Mouse (Mus musculus) spleen, adult 2 months (tissue): ENCODE measurements around the gene Swap70. TPM values are rescaled to one million over a fixed set of nuclear protein-coding genes. Genes with fewer than 3 reads are reported as not detected.

Source experiments
- DNase-seq, 2 experiments: peaks; one replicate each; pipeline versions ENCODE4 v3.0.0 to v3.0.0-alpha.2; 2012 to 2021; ENCODE audit warnings: low spot score in 2 of 2, low read depth in 1 of 2
- H3K27ac ChIP-seq: fragments of 200-500 bp; 2 replicates; pipeline ENCODE4 v1.5.1; 2012; ENCODE audit warnings: low read length, inconsistent platforms; ENCODE audit not compliant: insufficient read depth
- H3K27me3 ChIP-seq: fragments of 200-500 bp; 2 replicates; pipeline ENCODE4 v1.6.1; 2012; ENCODE audit warnings: mild to moderate bottlenecking, moderate library complexity, low read length, inconsistent platforms; ENCODE audit not compliant: control insufficient read depth, insufficient read depth
- H3K36me3 ChIP-seq: fragments of 200-500 bp; 2 replicates; pipeline ENCODE4 v1.6.1; 2012; ENCODE audit warnings: mild to moderate bottlenecking, low read length, inconsistent platforms; ENCODE audit not compliant: control insufficient read depth, insufficient read depth
- H3K4me1 ChIP-seq: fragments of 200-500 bp; 2 replicates; pipeline ENCODE4 v1.6.1; 2011; ENCODE audit warnings: inconsistent platforms; ENCODE audit not compliant: control insufficient read depth, insufficient read depth, insufficient read length
- H3K4me3 ChIP-seq: fragments of 200-500 bp; 2 replicates; pipeline ENCODE4 v1.5.1; 2011; ENCODE audit warnings: mild to moderate bottlenecking, inconsistent platforms; ENCODE audit not compliant: insufficient read depth, insufficient read length; ENCODE audit errors: extremely low read depth
- CTCF ChIP-seq: fragments of 200-500 bp; IDR thresholded peaks from 2 replicates; pipeline ENCODE4 v1.5.1; 2011; ENCODE audit warnings: mild to moderate bottlenecking, inconsistent platforms; ENCODE audit not compliant: insufficient read depth, insufficient read length, insufficient replicate concordance; ENCODE audit errors: extremely low read depth
- POLR2A ChIP-seq: fragments of 200-500 bp; IDR thresholded peaks from 2 replicates; pipeline ENCODE4 v1.6.1; 2011; ENCODE audit warnings: low read depth, low read length, inconsistent platforms
- WGBS: fragments of 180-500 bp; shearing (Covaris S2); methylation state at CpG from one replicate; pipeline ENCODE4 v1.1.7; 2018; 5-methylcytosine and 5-hydroxymethylcytosine counted together
- polyA plus RNA-seq: library from polyadenylated mRNA; depleted of rRNA; stranded (reverse); fragments of >200 nt; gene quantifications from 2 replicates; pipeline ENCODE4 v1.2.3, GENCODE M21; 2012

The Swap70 gene
- polyA plus RNA-seq, 1 experiment: 69.7 TPM

DNA sequence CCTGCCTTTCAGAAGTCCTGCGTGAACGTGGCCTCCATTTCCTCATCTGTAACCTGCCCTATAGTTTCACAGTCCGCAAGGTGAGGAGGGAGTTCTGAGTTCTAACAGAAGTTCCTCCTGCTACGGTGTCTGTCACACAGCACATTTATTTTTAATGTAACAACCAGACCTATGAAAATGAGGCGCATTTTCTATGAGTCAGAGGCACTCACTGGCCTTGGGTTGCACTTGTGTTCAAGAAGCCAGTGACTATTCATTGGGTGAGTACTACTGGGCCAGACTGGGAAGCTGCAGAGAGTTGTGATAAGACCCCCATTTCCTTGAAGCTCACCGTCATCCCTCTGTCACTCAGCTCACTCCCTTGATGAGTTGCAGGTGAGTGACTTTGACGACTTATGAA is 24.3 kb upstream of the Swap70 start:
- 68% methylated on average over 7 of the region's 7 CpGs for WGBS
- Histone ChIP-seq H3K36me3 (no peaks in the 10 kb centered on the region), H3K4me1 (peaks cover 3% of the 10 kb centered on the region), H3K27ac (no peak overlapping the region), H3K4me3 (no peak overlapping the region), H3K27me3 (no peaks in the 10 kb centered on the region)
- no peak for TF ChIP-seq POLR2A
- TF ChIP-seq CTCF: no peak
- DNase-seq: no peak

DNA sequence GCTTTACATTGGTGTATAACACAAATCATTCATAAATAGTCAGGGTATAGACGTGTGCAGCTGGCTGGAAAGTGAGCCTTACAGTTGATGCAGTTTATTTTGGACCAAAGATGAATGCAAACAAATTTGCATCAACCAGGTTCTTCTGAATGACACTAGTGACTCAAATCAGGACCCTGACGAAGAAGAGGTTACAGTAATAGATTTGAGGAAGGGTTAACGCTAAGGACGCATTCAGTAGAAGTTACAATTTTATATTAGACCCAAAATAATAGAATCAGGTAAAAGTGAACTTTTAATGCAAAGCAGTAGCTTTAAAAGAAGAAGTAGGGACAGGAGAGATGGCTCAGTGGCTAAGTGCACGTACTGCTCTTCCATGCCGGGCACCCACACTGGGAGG is 19.6 kb upstream of the Swap70 start:
- WGBS: 64% methylated on average over 6 of the region's 6 CpGs

DNA sequence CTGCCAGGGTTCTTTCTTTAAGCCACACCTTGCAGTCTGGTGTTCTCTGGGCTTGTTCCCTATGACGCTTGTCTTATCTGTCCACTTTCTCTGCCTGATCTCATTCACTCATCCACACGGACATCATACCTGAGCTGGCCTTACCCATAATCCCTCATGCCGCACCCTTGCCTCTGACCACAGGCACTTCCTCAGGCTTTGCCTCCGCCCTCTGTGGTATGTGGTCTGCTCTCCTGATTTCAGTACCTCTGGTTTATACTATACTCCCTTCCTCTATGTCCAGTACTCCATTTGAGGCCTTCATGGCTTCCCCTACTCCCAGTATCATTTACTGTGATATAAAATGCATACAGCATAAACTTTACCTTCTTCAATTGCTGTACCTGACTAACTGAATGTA is 17.3 kb upstream of the Swap70 start:
- TF ChIP-seq POLR2A: no peak
- TF ChIP-seq CTCF: no peak
- 35% methylated on average over 4 of the region's 4 CpGs for WGBS
- Histone ChIP-seq H3K27me3 (no peaks in the 10 kb centered on the region), H3K4me1 (peaks cover 19% of the 10 kb centered on the region), H3K4me3 (no peak overlapping the region), H3K36me3 (no peaks in the 10 kb centered on the region), H3K27ac (no peak overlapping the region)
- DNase-seq: no peak

More for the DNA sequence above, 19.6 kb upstream of the Swap70 start:
- no peaks in the 10 kb centered on the region for H3K36me3 ChIP-seq
- peak overlapping the region; percentile 50; the same call in 1 of the 2 replicates for H3K27ac ChIP-seq
- no peaks in the 10 kb centered on the region for H3K27me3 ChIP-seq
- H3K4me3 ChIP-seq: no peak overlapping the region
- TF ChIP-seq POLR2A (no peak), CTCF (no peak)
- DNase-seq: no peak
- peaks cover 14% of the 10 kb centered on the region for H3K4me1 ChIP-seq

DNA sequence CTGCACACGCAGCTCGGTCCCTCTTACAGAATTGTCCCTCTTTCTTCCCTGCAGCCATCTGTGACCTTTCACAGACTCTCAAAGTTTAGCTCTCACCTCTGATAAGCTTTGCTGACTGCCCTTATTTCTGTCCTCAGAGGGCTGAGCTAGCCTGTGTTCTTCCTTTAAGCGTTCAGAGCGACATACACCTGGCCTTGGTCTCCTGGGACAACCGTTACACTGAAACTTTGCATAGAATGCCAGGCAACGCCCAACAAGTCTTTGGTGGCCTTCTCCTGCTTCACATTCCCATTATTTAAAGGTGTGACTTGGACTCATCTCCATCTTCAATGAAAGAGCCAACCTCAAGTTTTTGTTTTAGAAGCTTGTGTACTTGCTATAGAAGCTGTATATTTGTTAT is 13.2 kb upstream of the Swap70 start:
- no peak overlapping the region for H3K4me3 ChIP-seq
- no peak overlapping the region for H3K27ac ChIP-seq
- H3K4me1 ChIP-seq: peaks cover 12% of the 10 kb centered on the region; the same call in 1 of the 2 replicates
- H3K36me3 ChIP-seq: no peaks in the 10 kb centered on the region
- peak in 1 of 2 experiments; percentile 35 for DNase-seq
- WGBS: 64% methylated on average over 6 of the region's 6 CpGs
- H3K27me3 ChIP-seq: no peaks in the 10 kb centered on the region
- TF ChIP-seq CTCF (no peak), POLR2A (no peak)

DNA sequence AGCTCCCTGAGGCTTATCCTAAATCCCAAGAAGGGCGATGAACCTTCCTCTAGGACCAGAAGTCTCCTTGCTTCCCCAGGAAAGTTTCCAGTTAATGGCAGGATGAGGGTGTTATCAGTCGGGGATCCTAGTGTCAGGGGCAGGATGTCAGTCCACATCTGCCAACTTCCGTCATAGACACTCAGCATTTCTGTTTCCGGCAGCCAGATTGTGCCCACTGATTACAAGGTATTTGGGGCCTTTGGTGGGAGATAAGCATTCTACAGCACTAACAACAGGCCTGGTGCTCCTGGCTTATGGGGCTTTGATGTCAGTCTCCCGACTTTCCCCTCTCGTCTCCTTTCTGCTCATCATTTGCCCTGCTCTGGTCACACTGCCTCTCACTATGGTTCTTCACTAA is 12.1 kb upstream of the Swap70 start:
- Histone ChIP-seq H3K27ac (no peak overlapping the region), H3K27me3 (no peaks in the 10 kb centered on the region), H3K36me3 (no peaks in the 10 kb centered on the region), H3K4me3 (no peak overlapping the region), H3K4me1 (peaks cover 5% of the 10 kb centered on the region; the same call in 1 of the 2 replicates)
- 82% methylated on average over 6 of the region's 6 CpGs for WGBS
- TF ChIP-seq POLR2A: no peak
- no peak for TF ChIP-seq CTCF
- DNase-seq: no peak

DNA sequence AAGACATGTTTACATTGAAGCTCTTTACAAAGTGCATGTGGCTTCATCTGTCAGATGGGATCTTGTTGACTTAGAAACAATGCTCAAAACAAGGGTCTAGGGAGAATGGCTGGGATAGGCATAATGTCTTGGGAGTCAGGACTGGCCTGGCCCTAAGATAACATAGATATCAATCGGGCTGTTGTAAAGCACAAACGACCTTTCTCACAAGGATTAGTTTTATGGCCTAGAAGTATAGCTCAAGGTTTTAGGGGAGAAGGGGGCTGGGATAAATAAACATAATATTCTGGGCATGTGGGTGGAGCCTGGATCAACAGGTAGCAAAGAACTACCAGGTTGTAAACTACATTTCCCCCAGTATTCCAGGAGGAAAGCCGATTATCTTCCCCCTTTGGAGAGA is 10.5 kb upstream of the Swap70 start:
- no peak for DNase-seq
- TF ChIP-seq CTCF: no peak
- no peak for TF ChIP-seq POLR2A
- Histone ChIP-seq H3K4me1 (peaks cover 5% of the 10 kb centered on the region; the same call in 1 of the 2 replicates), H3K36me3 (no peaks in the 10 kb centered on the region), H3K27ac (no peak overlapping the region), H3K4me3 (no peak overlapping the region), H3K27me3 (no peaks in the 10 kb centered on the region)
- WGBS: 84% methylated on average over 3 of the region's 3 CpGs

DNA sequence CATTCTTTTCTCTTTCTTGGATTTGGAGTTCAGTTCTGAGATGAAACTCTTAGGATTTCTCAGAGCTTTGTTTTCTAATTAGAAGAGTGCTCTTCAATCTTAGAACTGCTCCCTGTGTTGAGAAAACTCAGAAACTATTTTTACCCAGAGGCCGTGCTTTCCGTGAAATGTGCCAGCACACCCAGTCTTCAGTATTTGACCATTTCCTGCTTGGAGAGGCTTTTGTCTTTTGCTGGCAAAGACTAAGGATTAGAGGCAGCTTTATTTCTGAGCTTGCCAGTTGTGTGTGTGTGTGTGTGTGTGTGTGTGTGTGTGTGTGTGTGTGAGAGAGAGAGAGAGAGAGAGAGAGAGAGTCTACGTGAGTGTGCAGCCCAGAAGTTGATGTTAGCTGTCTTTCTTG is 6.6 kb upstream of the Swap70 start:
- WGBS: 74% methylated on average over 3 of the region's 3 CpGs
- DNase-seq: no peak
- no peak overlapping the region for H3K4me3 ChIP-seq

More for the DNA sequence above, 6.6 kb upstream of the Swap70 start:
- no peaks in the 10 kb centered on the region for H3K27me3 ChIP-seq
- H3K27ac ChIP-seq: no peak overlapping the region
- no peaks in the 10 kb centered on the region for H3K36me3 ChIP-seq
- no peaks in the 10 kb centered on the region; the same call in 1 of the 2 replicates for H3K4me1 ChIP-seq
- no peak for TF ChIP-seq POLR2A
- TF ChIP-seq CTCF: no peak
